Mouse (Mus musculus): ENCODE measurements around the gene Barhl2.

DNA sequence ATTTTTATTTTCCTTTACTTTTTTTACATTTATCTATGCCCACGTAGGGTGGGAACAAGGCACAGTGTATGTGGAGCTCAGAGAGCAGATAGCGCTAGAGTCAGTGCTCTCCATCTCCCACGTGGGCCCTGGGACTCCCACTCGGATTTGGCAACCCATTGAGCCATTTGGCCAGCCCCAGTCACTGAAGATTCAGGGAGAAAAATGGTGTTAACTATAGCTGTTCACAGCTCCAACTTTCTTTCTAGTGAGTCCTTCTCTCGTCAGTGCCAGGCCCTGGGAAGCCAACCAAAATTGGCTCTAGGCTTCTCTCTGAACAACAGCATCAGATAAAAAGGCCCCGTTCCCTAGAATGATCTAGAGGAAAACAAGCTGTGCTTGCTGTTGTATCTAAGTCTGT is 42.2 kb downstream of the Barhl2 start:
- TF ChIP-seq POLR2A (IDR thresholded peaks at IDR 0.05; ENCODE audit: low read depth, low read length) (no peak), CTCF (conservative IDR thresholded peaks at IDR 0.05 in 1 of 2, IDR thresholded peaks at IDR 0.05 in 1 of 2; ENCODE audit: low read depth in 2 of 2, low read length in 2 of 2) (no peak), EP300 (IDR thresholded peaks at IDR 0.05; ENCODE audit: low read length) (no peak), ZNF384 (IDR thresholded peaks at IDR 0.05; ENCODE audit: low read depth, low read length) (no peak), CHD2 (IDR thresholded peaks at IDR 0.05; ENCODE audit: low read length) (no peak), POLR2AphosphoS2 (IDR thresholded peaks at IDR 0.05; ENCODE audit: low read depth, low read length) (no peak), UBTF (IDR thresholded peaks at IDR 0.05; ENCODE audit: low read depth, low read length) (no peak), E2F4 (IDR thresholded peaks at IDR 0.05; ENCODE audit: insufficient replicate concordance, low read depth, low read length) (no peak), KAT2A (IDR thresholded peaks at IDR 0.05; ENCODE audit: insufficient replicate concordance, low read length) (no peak)
